7 mouse cellular contexts compared by ENCODE assay signal in genomic region chr3:52029661-52030081, GRCm38 (mm10).
DNase-seq lines count a peak whose midpoint lies in the region; ATAC-seq and TF ChIP-seq lines count a peak whose summit lies in the region.

No protein-coding gene starts in this region.

- TF ChIP-seq CTCF in spleen, adult 2 months (IDR thresholded peaks at IDR 0.05; ENCODE audit: extremely low read depth, insufficient read depth, insufficient read length, insufficient replicate concordance): no peak
- TF ChIP-seq CTCF in forebrain, postnatal 0 days (IDR thresholded peaks at IDR 0.05; ENCODE audit: low read depth): no peak
- TF ChIP-seq CTCF in liver, postnatal 0 days (IDR thresholded peaks at IDR 0.05; ENCODE audit: low read depth): no peak

- peak overlapping the region; percentile 53; the same call in 1 of the 2 replicates for H3K4me3 ChIP-seq in spleen, adult 2 months (ENCODE audit: extremely low read depth, insufficient read depth, insufficient read length)
- H3K4me3 ChIP-seq in forebrain, postnatal 0 days (ENCODE audit: low read depth, low read length): no peak overlapping the region
- H3K4me3 ChIP-seq in liver, postnatal 0 days (ENCODE audit: low read depth, low read length): peak overlapping the region; percentile 43

- ATAC-seq in forebrain, postnatal 0 days: peak; percentile 56
- peak; percentile 80 for ATAC-seq in inflammation-experienced regulatory T-cells, adult 6 months
- ATAC-seq in liver, postnatal 0 days: peak; percentile 68

- TF ChIP-seq EP300 in liver, postnatal 0 days (IDR thresholded peaks at IDR 0.05; ENCODE audit: low read depth): no peak

- peak overlapping the region; percentile 51 for H3K27ac ChIP-seq in spleen, adult 2 months (ENCODE audit: insufficient read depth, low read length)
- 0 out of 2 replicates have a peak overlapping the region, but pooled peaks have one; percentile 9 for H3K27ac ChIP-seq in forebrain, postnatal 0 days (ENCODE audit: low read depth, low read length)
- H3K27ac ChIP-seq in liver, postnatal 0 days (ENCODE audit: low read depth): peak overlapping the region; percentile 73

- peaks cover 2% of the 10 kb centered on the region; the same call in 1 of the 2 replicates for H3K4me1 ChIP-seq in spleen, adult 2 months (ENCODE audit: control insufficient read depth, insufficient read depth, insufficient read length)
- H3K4me1 ChIP-seq in forebrain, postnatal 0 days (ENCODE audit: insufficient read depth): no peaks in the 10 kb centered on the region
- H3K4me1 ChIP-seq in liver, postnatal 0 days (ENCODE audit: insufficient read depth): peaks cover 16% of the 10 kb centered on the region

- WGBS in spleen, adult 2 months: 33% methylated on average over 12 of the region's 12 CpGs
- 46% methylated on average over 12 of the region's 12 CpGs for WGBS in forebrain, postnatal 0 days
- 21% methylated on average over 12 of the region's 12 CpGs for WGBS in liver, postnatal 0 days (ENCODE audit: insufficient replicate concordance)

- H3K9me3 ChIP-seq in forebrain, postnatal 0 days (ENCODE audit: low read length): no peaks in the 10 kb centered on the region
- H3K9me3 ChIP-seq in liver, postnatal 0 days (ENCODE audit: low read length): no peaks in the 10 kb centered on the region

- 0 out of 2 replicates have a peak overlapping the region, but pooled peaks have one; percentile 19 for H3K4me2 ChIP-seq in forebrain, postnatal 0 days (ENCODE audit: low read depth)
- H3K4me2 ChIP-seq in liver, postnatal 0 days (ENCODE audit: low read depth, low read length): peak overlapping the region; percentile 71

- no peak overlapping the region for H3K9ac ChIP-seq in forebrain, postnatal 0 days
- H3K9ac ChIP-seq in liver, postnatal 0 days (replicated peaks): peak overlapping the region; percentile 53

- DNase-seq in spleen, adult 2 months (ENCODE audit: low read depth in 1 of 2, low spot score in 2 of 2): peak in 1 of 2 experiments; percentile 22
- DNase-seq in spleen, postnatal 14 days (ENCODE audit: low spot score in 2 of 2): no peak
- DNase-seq in forebrain, postnatal 0 days: peak; percentile 21
- peak; percentile 40 for DNase-seq in liver, postnatal 0 days
- DNase-seq in right cerebral cortex, postnatal 14 days: peak; percentile 35
- no peak for DNase-seq in cerebellum, adult 11 months

- no peaks in the 10 kb centered on the region for H3K27me3 ChIP-seq in spleen, adult 2 months (ENCODE audit: control insufficient read depth, insufficient read depth, low read length)
- H3K27me3 ChIP-seq in forebrain, postnatal 0 days (ENCODE audit: insufficient read depth, low read length): no peaks in the 10 kb centered on the region
- H3K27me3 ChIP-seq in liver, postnatal 0 days (ENCODE audit: insufficient read depth, low read length): no peaks in the 10 kb centered on the region

- H3K36me3 ChIP-seq in spleen, adult 2 months (ENCODE audit: control insufficient read depth, insufficient read depth, low read length): no peaks in the 10 kb centered on the region
- H3K36me3 ChIP-seq in forebrain, postnatal 0 days (ENCODE audit: insufficient read depth): no peaks in the 10 kb centered on the region
- no peaks in the 10 kb centered on the region for H3K36me3 ChIP-seq in liver, postnatal 0 days (replicated peaks; ENCODE audit: insufficient read depth, low read length)

- no peak for TF ChIP-seq POLR2A in spleen, adult 2 months (IDR thresholded peaks at IDR 0.05; ENCODE audit: low read depth, low read length)

Comparison
In these comparisons a context has a peak if more than half of its experiments do, and no peak if none do; other contexts are left out.
1. DNase-seq: peak in forebrain, postnatal 0 days (single experiment), liver, postnatal 0 days (single experiment) and right cerebral cortex, postnatal 14 days (single experiment); none in spleen, postnatal 14 days (0 of 2) and cerebellum, adult 11 months (single experiment).
2. H3K27ac ChIP-seq: peak in every context shown above with its lines; median percentile 73 in liver, postnatal 0 days; 51 in spleen, adult 2 months; 9 in forebrain, postnatal 0 days.
3. Peak in every context shown above with its lines, with median percentiles within 50 percentile points of each other: ATAC-seq.